Mouse (Mus musculus): ENCODE results near the gene Haus8.

DNA sequence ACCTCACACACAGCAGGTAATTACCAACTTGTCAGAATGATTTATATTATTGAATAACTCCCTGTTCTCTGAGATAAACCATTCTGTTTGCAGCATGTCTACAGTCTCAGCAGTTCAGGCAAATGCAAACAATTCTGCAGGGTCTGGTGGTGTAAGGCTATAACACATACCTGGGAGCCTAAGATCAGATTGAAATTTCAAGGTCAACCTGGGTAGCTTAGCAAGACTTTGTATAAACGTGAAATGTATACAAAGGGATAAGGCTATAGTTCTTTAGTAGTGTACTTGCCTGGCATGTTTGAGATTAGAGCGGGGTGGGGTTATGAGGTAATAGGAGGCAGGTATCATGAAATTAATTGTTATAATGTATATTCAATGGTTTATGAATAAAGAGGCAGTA is 30.0 kb downstream of the Haus8 start:
- TF ChIP-seq CTCF (conservative IDR thresholded peaks at IDR 0.05 in 1 of 2, IDR thresholded peaks at IDR 0.05 in 1 of 2; ENCODE audit: low read depth in 2 of 2, low read length in 2 of 2) (no peak), POLR2AphosphoS2 (IDR thresholded peaks at IDR 0.05; ENCODE audit: low read depth, low read length) (no peak), POLR2A (IDR thresholded peaks at IDR 0.05; ENCODE audit: low read depth, low read length) (no peak), MAFK (IDR thresholded peaks at IDR 0.05; ENCODE audit: insufficient replicate concordance, low read length) (no peak), JUND (conservative IDR thresholded peaks at IDR 0.05; ENCODE audit: low read depth, low read length) (no peak), MAZ (IDR thresholded peaks at IDR 0.05; ENCODE audit: low read depth, low read length) (no peak), ETS1 (conservative IDR thresholded peaks at IDR 0.05; ENCODE audit: low read depth, low read length) (no peak)

Measured in CH12.LX (cell line).